Mouse (Mus musculus) hindbrain, postnatal 0 days (tissue): ENCODE data around the gene Gdf7. TPM values are rescaled to one million over a fixed set of nuclear protein-coding genes. Genes with fewer than 3 reads are reported as not detected.

Experiments used
- ATAC-seq: fragments of 200-750 bp; cut with Nextera tagmentation; 2 replicates; pipeline ENCODE4 v1.8.0; 2017; ENCODE audit warnings: mild to moderate bottlenecking, moderate TSS enrichment, moderate library complexity
- DNase-seq: peaks from one replicate; pipeline ENCODE4 v3.0.0-alpha.2; 2015; ENCODE audit warnings: low spot score
- H3K27ac ChIP-seq: fragments of 300-500 bp; sonication (generic); 2 replicates; pipeline ENCODE4 v1.5.1; 2014; ENCODE audit warnings: mild to moderate bottlenecking
- H3K27me3 ChIP-seq: fragments of 300-500 bp; sonication (generic); 2 replicates; pipeline ENCODE4 v1.6.1; 2014; ENCODE audit warnings: low read length, mixed read lengths; ENCODE audit not compliant: insufficient read depth
- H3K36me3 ChIP-seq: fragments of 300-500 bp; sonication (generic); 2 replicates; pipeline ENCODE4 v1.6.1; 2014; ENCODE audit warnings: low read length, mixed read lengths; ENCODE audit not compliant: insufficient read depth
- H3K4me1 ChIP-seq: fragments of 300-500 bp; sonication (generic); 2 replicates; pipeline ENCODE4 v1.6.1; 2014; ENCODE audit warnings: antibody characterized with exemption, low read length, mixed read lengths; ENCODE audit not compliant: insufficient read depth
- H3K4me2 ChIP-seq: fragments of 300-500 bp; sonication (generic); 2 replicates; pipeline ENCODE4 v1.6.1; 2014; ENCODE audit warnings: low read depth, mild to moderate bottlenecking, low read length, moderate library complexity, mixed read lengths
- H3K4me3 ChIP-seq: fragments of 300-500 bp; sonication (generic); 2 replicates; pipeline ENCODE4 v1.5.1; 2014; ENCODE audit warnings: low read length
- H3K9ac ChIP-seq: fragments of 300-500 bp; sonication (generic); replicated peaks from 2 replicates; pipeline ENCODE4 v1.6.1; 2014; ENCODE audit warnings: mild to moderate bottlenecking, low read length, moderate library complexity, mixed read lengths
- H3K9me3 ChIP-seq: fragments of 300-500 bp; sonication (generic); 2 replicates; pipeline ENCODE4 v1.6.1; 2016; ENCODE audit warnings: low read length, mixed read lengths
- CTCF ChIP-seq: IDR thresholded peaks from 2 replicates; pipeline ENCODE4 v1.5.1; 2016; ENCODE audit warnings: antibody characterized with exemption, control low read depth, low read depth
- WGBS: fragments of 180-500 bp; shearing (Covaris S2); extraction: QIAGEN DNeasy Blood & Tissue Kit; methylation state at CpG from one replicate; pipeline ENCODE4 v1.1.7; 2014; 5-methylcytosine and 5-hydroxymethylcytosine counted together
- polyA plus RNA-seq: library from polyadenylated mRNA; unstranded; fragments of >200 nt; fragmentation: Nextera tagmentation; extraction: Ambion mirVana; gene quantifications from 2 replicates; pipeline ENCODE4 v1.2.1, GENCODE M21; 2015
- total RNA-seq: library from RNA; depleted of rRNA; stranded (reverse); fragments of >200 nt; gene quantifications from 2 replicates; pipeline ENCODE4 v1.2.3, GENCODE M21; 2014; rRNA removed

Gene Gdf7
- total RNA-seq (0.83 and 3.6 TPM in 2 replicates), polyA plus RNA-seq (0.36 and 0.54 TPM in 2 replicates)

DNA sequence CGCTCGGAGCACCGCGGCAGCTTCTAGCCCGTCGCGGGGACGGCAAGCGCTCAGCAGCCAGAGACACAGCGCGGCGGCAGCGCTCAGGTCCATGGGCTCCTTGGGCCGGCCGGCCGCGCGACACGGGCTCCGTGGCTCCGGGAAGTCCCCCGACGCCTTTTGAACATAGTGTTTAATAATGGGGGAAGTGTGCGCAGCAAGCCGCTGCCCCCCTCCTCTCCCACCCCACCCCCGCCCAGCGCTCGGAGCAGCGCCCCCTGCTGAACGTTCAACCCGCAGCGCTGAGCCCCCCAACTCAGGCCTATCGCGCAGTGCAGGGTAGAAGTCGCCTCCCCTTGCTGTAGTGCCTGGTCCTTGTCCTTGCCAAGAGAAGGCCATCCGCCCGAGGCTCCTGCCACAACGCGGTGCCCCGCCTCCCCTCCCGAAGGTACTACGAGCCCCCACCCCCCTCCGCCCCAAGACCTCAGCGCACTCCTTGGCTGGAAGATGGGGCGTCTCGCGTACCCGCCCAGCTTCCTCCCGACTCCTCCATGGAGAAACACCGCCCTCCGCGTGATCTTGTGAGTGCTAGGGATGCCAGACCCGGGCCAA lies at the start of gene Gdf7:
Gene Gdf7 (minus strand): TSS at position 114 of the 591 bp plus-strand sequence.
- H3K9ac ChIP-seq: peak within 1 kb of the TSS; percentile 33; the same call in 1 of the 2 replicates
- H3K4me3 ChIP-seq: peak within 1 kb of the TSS; percentile 41
- no peaks in the 10 kb centered on the region for H3K36me3 ChIP-seq
- 0 out of 2 replicates have a peak, but pooled peaks cover 3% of the 10 kb centered on the region for H3K4me1 ChIP-seq
- WGBS: 2% methylated on average over 50 of the region's 53 CpGs
- H3K27ac ChIP-seq: no peak within 1 kb of the TSS
- no peak for TF ChIP-seq CTCF
- H3K9me3 ChIP-seq: no peaks in the 10 kb centered on the region
- DNase-seq: no peak
- H3K27me3 ChIP-seq: peaks cover 68% of the 10 kb centered on the region
- H3K4me2 ChIP-seq: peak within 1 kb of the TSS; percentile 71
- ATAC-seq: peak; percentile 36

DNA sequence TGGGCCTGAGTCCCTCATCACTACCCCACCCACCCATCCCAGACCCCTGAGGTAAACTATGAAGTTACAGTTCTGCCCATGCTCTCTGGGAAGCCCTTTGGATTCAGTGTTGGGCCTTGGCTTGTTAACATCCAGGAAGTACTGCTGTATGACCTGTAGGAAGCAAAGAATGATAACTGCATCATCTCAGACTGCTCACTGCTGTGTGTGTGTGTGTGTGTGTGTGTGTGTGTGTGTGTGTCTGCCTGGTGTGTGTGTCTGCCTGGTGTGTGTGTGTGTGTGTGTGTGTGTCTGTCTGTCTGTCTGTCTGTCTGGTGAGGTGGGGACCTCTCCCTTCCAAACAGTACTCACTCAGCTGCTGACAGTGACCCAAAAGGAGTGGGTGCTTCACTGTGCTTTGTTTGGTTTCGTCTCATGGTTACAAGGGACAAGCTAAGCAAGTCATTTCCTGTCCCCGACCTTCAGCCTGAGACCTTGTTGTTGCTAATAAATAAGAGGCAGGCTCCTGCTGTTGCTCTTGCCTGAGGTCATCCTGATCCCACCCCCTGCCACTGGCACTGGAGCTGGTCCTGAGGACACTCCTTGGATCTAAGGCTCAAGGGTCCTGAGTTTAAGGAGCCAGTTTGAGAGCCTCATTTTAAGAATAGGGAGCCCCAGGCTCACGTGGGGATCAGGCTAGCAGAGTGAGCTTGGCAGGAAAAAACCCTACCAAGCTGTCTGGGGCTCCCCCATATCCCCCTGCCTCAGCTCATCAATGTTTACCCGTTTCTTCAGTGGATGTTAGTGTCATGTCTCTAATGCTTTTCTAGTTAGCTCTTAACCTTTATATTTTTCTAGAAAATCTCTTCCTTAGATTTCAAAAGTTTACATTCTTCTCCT lies 49.5 kb upstream of the Gdf7 start:
- H3K4me3 ChIP-seq: no peak overlapping the region
- WGBS: 50% methylated on average over 4 of the region's 4 CpGs
- H3K4me1 ChIP-seq: peaks cover 3% of the 10 kb centered on the region; the same call in 1 of the 2 replicates
- H3K4me2 ChIP-seq: no peak overlapping the region
- H3K9ac ChIP-seq: no peak overlapping the region
- DNase-seq (no peak), ATAC-seq (no peak)
- no peak for TF ChIP-seq CTCF
- H3K27ac ChIP-seq: no peak overlapping the region
- H3K27me3 ChIP-seq: no peaks in the 10 kb centered on the region
- no peaks in the 10 kb centered on the region for H3K36me3 ChIP-seq
- no peaks in the 10 kb centered on the region for H3K9me3 ChIP-seq

- no peak overlapping the region for H3K9ac ChIP-seq
- no peaks in the 10 kb centered on the region for H3K36me3 ChIP-seq
- no peaks in the 10 kb centered on the region for H3K9me3 ChIP-seq
- WGBS: 62% methylated on average over 9 of the region's 9 CpGs
- H3K27ac ChIP-seq: 0 out of 2 replicates have a peak overlapping the region, but pooled peaks have one; percentile 27
- no peak overlapping the region for H3K4me3 ChIP-seq
- H3K4me2 ChIP-seq: no peak overlapping the region
- no peak for TF ChIP-seq CTCF
- H3K27me3 ChIP-seq: no peaks in the 10 kb centered on the region
- DNase-seq (no peak), ATAC-seq (no peak)
- H3K4me1 ChIP-seq: peaks cover 3% of the 10 kb centered on the region; the same call in 1 of the 2 replicates
Measured at GRCm38 (mm10) chr12:8348733-8349513, 47.2 kb upstream of the Gdf7 start.

GRCm38 (mm10) chr12:8347746-8348462 lies 46.1 kb upstream of the Gdf7 start:
- WGBS: 51% methylated on average over 8 of the region's 8 CpGs
- ATAC-seq (peak; percentile 52; the same call in 1 of the 2 replicates), DNase-seq (peak; percentile 30)
- no peak for TF ChIP-seq CTCF
- Histone ChIP-seq H3K36me3 (no peaks in the 10 kb centered on the region), H3K4me2 (no peak overlapping the region), H3K27ac (peak overlapping the region; percentile 32; the same call in 1 of the 2 replicates), H3K27me3 (no peaks in the 10 kb centered on the region), H3K9ac (no peak overlapping the region), H3K9me3 (no peaks in the 10 kb centered on the region), H3K4me1 (peaks cover 3% of the 10 kb centered on the region; the same call in 1 of the 2 replicates), H3K4me3 (no peak overlapping the region)

GRCm38 (mm10) chr12:8345539-8345938 lies 43.8 kb upstream of the Gdf7 start:
- DNase-seq: no peak
- TF ChIP-seq CTCF: no peak
- no peak overlapping the region for H3K4me3 ChIP-seq
- H3K9me3 ChIP-seq: no peaks in the 10 kb centered on the region
- peaks cover 3% of the 10 kb centered on the region; the same call in 1 of the 2 replicates for H3K4me1 ChIP-seq
- peak overlapping the region; percentile 42; the same call in 1 of the 2 replicates for H3K27ac ChIP-seq
- no peak overlapping the region for H3K9ac ChIP-seq
- peaks cover 9% of the 10 kb centered on the region; the same call in 1 of the 2 replicates for H3K36me3 ChIP-seq
- 97% methylated on average over 5 of the region's 5 CpGs for WGBS
- H3K27me3 ChIP-seq: no peaks in the 10 kb centered on the region
- no peak overlapping the region for H3K4me2 ChIP-seq
- no peak for ATAC-seq

- ATAC-seq: peak; percentile 37; the same call in 1 of the 2 replicates
- no peaks in the 10 kb centered on the region for H3K9me3 ChIP-seq
- TF ChIP-seq CTCF: no peak
- H3K4me3 ChIP-seq: no peak overlapping the region
- DNase-seq: peak; percentile 34
- H3K4me1 ChIP-seq: peaks cover 3% of the 10 kb centered on the region; the same call in 1 of the 2 replicates
- H3K4me2 ChIP-seq: no peak overlapping the region
- H3K27ac ChIP-seq: peak overlapping the region; percentile 60
- H3K36me3 ChIP-seq: peaks cover 9% of the 10 kb centered on the region; the same call in 1 of the 2 replicates
- H3K27me3 ChIP-seq: no peaks in the 10 kb centered on the region
- WGBS: 60% methylated on average over 9 of the region's 9 CpGs
- no peak overlapping the region for H3K9ac ChIP-seq
Measured at GRCm38 (mm10) chr12:8344897-8345296, 43.1 kb upstream of the Gdf7 start.
